Mouse (Mus musculus) liver, embryonic 14.5 days (tissue): ENCODE data around the gene Ccdc167. TPM values are rescaled to one million over a fixed set of nuclear protein-coding genes. Genes with fewer than 3 reads are reported as not detected.

Experiments used
- ATAC-seq: fragments of 200-750 bp; cut with Nextera tagmentation; 2 replicates; pipeline ENCODE4 v1.8.0; 2017; ENCODE audit warnings: moderate number of reproducible peaks, mild to moderate bottlenecking, moderate library complexity; ENCODE audit not compliant: insufficient read depth
- DNase-seq, 3 experiments: peaks; one replicate each; pipeline ENCODE4 v3.0.0-alpha.2; 2012 to 2013; ENCODE audit warnings: low read depth in 3 of 3, low spot score in 3 of 3
- H3K27ac ChIP-seq: fragments of 300-500 bp; sonication (generic); 2 replicates; pipeline ENCODE4 v1.5.1; 2014; ENCODE audit warnings: moderate library complexity, mild to moderate bottlenecking, control low read depth, inconsistent platforms
- H3K27me3 ChIP-seq: fragments of 300-500 bp; sonication (generic); 2 replicates; pipeline ENCODE4 v1.6.1; 2014; ENCODE audit warnings: mild to moderate bottlenecking, low read length, moderate library complexity; ENCODE audit not compliant: control insufficient read depth, insufficient read depth
- H3K36me3 ChIP-seq: fragments of 300-500 bp; sonication (generic); replicated peaks from 2 replicates; pipeline ENCODE4 v1.6.1; 2014; ENCODE audit warnings: low read depth; ENCODE audit not compliant: control insufficient read depth, insufficient read depth
- H3K4me1 ChIP-seq, 2 experiments: fragments of 200-500 bp in 1 of 2; fragments of 300-500 bp in 1 of 2; sonication (generic) in 1 of 2; replicated peaks; 2 replicates each; pipeline ENCODE4 v1.6.1; 2012 to 2014; ENCODE audit warnings: antibody characterized with exemption in 1 of 2, inconsistent platforms in 1 of 2, low read length in 1 of 2; ENCODE audit not compliant: control insufficient read depth in 2 of 2, insufficient read depth in 2 of 2
- H3K4me2 ChIP-seq: fragments of 300-500 bp; sonication (generic); 2 replicates; pipeline ENCODE4 v1.6.1; 2014; ENCODE audit warnings: low read depth, mild to moderate bottlenecking, control low read depth, moderate library complexity
- H3K4me3 ChIP-seq, 2 experiments: fragments of 200-500 bp in 1 of 2; fragments of 300-500 bp in 1 of 2; sonication (generic) in 1 of 2; 2 replicates each; pipeline ENCODE4 v1.5.1; 2012 to 2014; ENCODE audit warnings: low read depth in 2 of 2, low read length in 2 of 2, mild to moderate bottlenecking in 2 of 2, control low read depth in 1 of 2, inconsistent platforms in 1 of 2, moderate library complexity in 1 of 2; ENCODE audit not compliant: insufficient read depth in 1 of 2
- H3K9ac ChIP-seq: fragments of 300-500 bp; sonication (generic); replicated peaks from 2 replicates; pipeline ENCODE4 v1.6.1; 2014; ENCODE audit warnings: mild to moderate bottlenecking, control low read depth, moderate library complexity
- H3K9me3 ChIP-seq: fragments of 300-500 bp; sonication (generic); 2 replicates; pipeline ENCODE4 v1.6.1; 2016; ENCODE audit warnings: low read length, mixed read lengths; ENCODE audit not compliant: control insufficient read depth
- CTCF ChIP-seq: IDR thresholded peaks from 2 replicates; pipeline ENCODE4 v1.5.1; 2016; ENCODE audit warnings: antibody characterized with exemption, low read depth, control low read depth
- EP300 ChIP-seq: IDR thresholded peaks from 2 replicates; pipeline ENCODE4 v1.6.1; 2016; ENCODE audit warnings: antibody characterized with exemption, low read depth
- WGBS: fragments of 180-500 bp; shearing (Covaris S2); extraction: QIAGEN DNeasy Blood & Tissue Kit; methylation state at CpG from one replicate; pipeline ENCODE4 v1.1.7; 2014; ENCODE audit not compliant: insufficient replicate concordance; 5-methylcytosine and 5-hydroxymethylcytosine counted together
- polyA plus RNA-seq, 2 experiments: library from polyadenylated mRNA; depleted of rRNA in 1 of 2; stranded (reverse) in 1 of 2; unstranded in 1 of 2; fragments of >200 nt; fragmentation: Nextera tagmentation in 1 of 2; extraction: Ambion mirVana in 1 of 2; gene quantifications; 2 replicates each; pipeline versions ENCODE4 v1.2.1 to v1.2.3; 2012 to 2014

The Ccdc167 gene
- polyA plus RNA-seq, 2 experiments = 7.6 to 10.1 TPM

DNA sequence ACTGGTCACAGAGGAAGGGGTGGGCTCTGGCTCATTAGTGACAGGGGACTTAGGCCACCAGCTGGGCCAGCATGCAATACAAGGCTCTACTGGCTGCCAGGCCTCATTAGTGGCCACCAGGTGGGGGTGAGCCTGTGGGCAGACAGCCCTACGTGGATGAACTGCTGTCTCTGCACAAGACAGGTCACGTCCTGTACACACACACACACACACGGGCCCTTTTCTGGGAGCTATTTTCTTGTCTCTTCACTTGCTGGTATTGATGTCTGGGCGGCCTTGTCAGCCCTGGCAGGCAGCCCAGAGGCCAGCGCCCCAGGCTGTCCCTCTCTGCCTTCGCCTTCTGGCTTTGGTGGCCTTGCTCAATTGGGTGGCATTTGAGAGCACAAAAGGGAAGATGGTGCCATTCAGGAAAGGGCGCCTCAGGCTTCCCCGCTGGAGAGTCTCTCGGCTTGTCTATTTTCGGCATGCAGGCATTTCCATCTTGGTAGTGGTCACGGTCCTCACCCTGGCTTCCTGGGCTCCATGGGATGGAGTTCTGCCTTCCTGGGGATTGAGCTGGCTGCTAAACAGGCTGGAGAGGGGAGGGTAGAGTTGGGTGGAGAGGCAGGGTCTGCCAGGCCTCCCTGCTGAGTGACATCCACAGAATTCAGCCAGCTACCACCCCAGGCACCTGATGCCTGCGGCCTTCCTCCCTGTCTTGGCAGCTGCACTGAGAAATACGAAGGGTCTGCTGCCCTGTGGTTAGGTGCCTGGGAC is 13.8 kb upstream of the Ccdc167 start:
- no peaks in the 10 kb centered on the region for H3K36me3 ChIP-seq
- 73% methylated on average over 13 of the region's 13 CpGs for WGBS
- H3K4me3 ChIP-seq = no peak overlapping the region
- H3K4me2 ChIP-seq = no peak overlapping the region
- no peaks in the 10 kb centered on the region for H3K9me3 ChIP-seq
- no peaks in the 10 kb centered on the region for H3K27me3 ChIP-seq
- TF ChIP-seq CTCF (0 out of 2 replicates have a peak, but pooled peaks have one; percentile 8), EP300 (no peak)
- ATAC-seq (no peak), DNase-seq (no peak)
- H3K9ac ChIP-seq = no peak overlapping the region
- no peak overlapping the region for H3K27ac ChIP-seq
- H3K4me1 ChIP-seq = no peaks in the 10 kb centered on the region

GRCm38 (mm10) chr17:29728082-29728481 is 11.2 kb upstream of the Ccdc167 start:
- no peaks in the 10 kb centered on the region for H3K27me3 ChIP-seq
- H3K4me2 ChIP-seq = no peak overlapping the region
- no peak overlapping the region for H3K9ac ChIP-seq
- no peak overlapping the region for H3K4me3 ChIP-seq
- no peak for ATAC-seq
- no peaks in the 10 kb centered on the region for H3K9me3 ChIP-seq
- no peak for TF ChIP-seq EP300
- peak; percentile 51; the same call in 1 of the 2 replicates for TF ChIP-seq CTCF
- no peak for DNase-seq
- WGBS = 23% methylated on average over 8 of the region's 8 CpGs
- H3K36me3 ChIP-seq = no peaks in the 10 kb centered on the region
- H3K27ac ChIP-seq = no peak overlapping the region
- no peaks in the 10 kb centered on the region for H3K4me1 ChIP-seq

DNA sequence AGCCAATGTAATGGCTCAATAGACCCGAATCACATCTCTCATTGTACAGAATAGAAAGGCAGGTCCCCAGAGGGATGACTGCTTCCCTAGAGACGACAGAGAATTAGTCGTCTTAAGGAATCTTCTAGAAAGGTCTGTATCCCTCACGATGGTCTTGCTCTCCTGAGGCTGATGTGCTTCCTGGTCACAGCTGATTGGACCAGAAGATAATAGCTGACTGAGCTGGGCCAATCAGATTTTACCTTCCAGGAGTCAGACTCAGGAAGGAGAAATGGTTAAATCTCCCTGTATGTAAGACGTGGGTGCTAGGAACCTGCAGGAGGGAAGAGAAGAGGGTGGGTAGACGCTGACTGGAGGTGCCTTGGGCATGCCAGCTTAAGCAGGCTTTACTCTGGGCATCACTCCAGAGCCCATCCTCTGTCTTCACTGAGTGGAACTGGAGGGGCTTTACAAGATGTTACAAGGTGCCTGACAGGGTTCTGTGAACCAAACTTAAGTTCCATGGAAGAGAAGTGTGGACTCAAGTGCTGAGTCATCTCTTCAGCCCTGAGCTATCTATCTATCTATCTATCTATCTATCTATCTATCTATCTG is 8.3 kb upstream of the Ccdc167 start:
- no peaks in the 10 kb centered on the region for H3K4me1 ChIP-seq
- 50% methylated on average over 6 of the region's 6 CpGs for WGBS
- no peak for ATAC-seq

GRCm38 (mm10) chr17:29724610-29725009 is 7.8 kb upstream of the Ccdc167 start:
- H3K36me3 ChIP-seq = no peaks in the 10 kb centered on the region
- no peak overlapping the region for H3K4me2 ChIP-seq
- H3K4me1 ChIP-seq = no peaks in the 10 kb centered on the region
- no peak overlapping the region for H3K4me3 ChIP-seq
- H3K9ac ChIP-seq = no peak overlapping the region
- no peaks in the 10 kb centered on the region for H3K9me3 ChIP-seq
- no peak for DNase-seq
- 67% methylated on average over 6 of the region's 6 CpGs for WGBS
- no peak for ATAC-seq
- H3K27ac ChIP-seq = no peak overlapping the region
- TF ChIP-seq CTCF (no peak), EP300 (no peak)
- H3K27me3 ChIP-seq = no peaks in the 10 kb centered on the region

More for the DNA sequence above, 8.3 kb upstream of the Ccdc167 start:
- H3K9ac ChIP-seq = no peak overlapping the region
- DNase-seq = no peak
- no peak overlapping the region for H3K27ac ChIP-seq
- TF ChIP-seq EP300 = no peak
- no peak for TF ChIP-seq CTCF
- no peaks in the 10 kb centered on the region for H3K36me3 ChIP-seq
- no peak overlapping the region for H3K4me2 ChIP-seq
- no peak overlapping the region for H3K4me3 ChIP-seq
- no peaks in the 10 kb centered on the region for H3K27me3 ChIP-seq
- H3K9me3 ChIP-seq = no peaks in the 10 kb centered on the region

DNA sequence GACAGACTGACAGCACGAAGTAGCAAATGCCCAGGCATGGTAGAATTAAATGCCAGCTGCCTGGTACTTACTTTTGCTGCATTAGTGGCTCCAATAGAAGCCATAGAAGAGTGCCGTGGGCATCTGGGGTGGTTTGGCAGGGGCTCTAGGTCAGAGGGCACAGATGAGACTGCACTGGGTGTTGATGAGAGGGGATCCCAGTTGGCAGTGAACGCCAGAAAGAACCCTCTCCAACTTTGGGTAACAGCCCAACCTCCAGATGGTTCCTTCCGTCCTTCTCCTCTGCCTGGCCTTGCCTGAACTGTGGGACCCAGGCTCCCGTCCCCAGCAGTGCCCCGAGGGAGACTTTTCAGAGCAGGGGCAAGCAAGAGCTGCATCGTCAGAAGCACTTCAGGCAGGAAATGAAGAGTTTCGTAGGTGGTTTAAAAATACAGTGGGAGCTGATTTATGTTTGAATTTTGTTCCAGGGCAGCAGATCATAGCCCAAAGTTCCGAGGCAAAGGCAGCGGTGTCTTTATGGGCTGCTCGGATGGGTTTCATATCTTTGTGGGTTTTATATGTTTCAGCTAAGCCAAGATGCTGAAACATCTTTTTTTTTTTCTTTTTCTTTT is 4.0 kb upstream of the Ccdc167 start:
- DNase-seq (no peak), ATAC-seq (no peak)
- Histone ChIP-seq H3K27me3 (no peaks in the 10 kb centered on the region), H3K4me1 (peaks cover 9 to 11% of the 10 kb centered on the region in 2 experiments), H3K9me3 (no peaks in the 10 kb centered on the region), H3K9ac (no peak overlapping the region), H3K36me3 (no peaks in the 10 kb centered on the region), H3K27ac (no peak overlapping the region), H3K4me2 (no peak overlapping the region), H3K4me3 (no peak overlapping the region)
- TF ChIP-seq EP300 = no peak
- TF ChIP-seq CTCF = no peak
- WGBS = 59% methylated on average over 11 of the region's 11 CpGs
